Mouse (Mus musculus) telencephalon, adult 2 months (tissue): ENCODE measurements at regions not wholly inside any gene's neighbourhood (a gene's known extent, or its start where the extent isn't known, plus 50 kb on each side); places are given as distances from the start of the nearest gene placed in this dataset.
A peak's percentile ranks its signal among the peaks of the same experiment; 100 is the strongest.
"Not testable (repeated sequence)": the region's sequence is repeated elsewhere in the genome, so short reads cannot be mapped to it uniquely, and the experiment has no call there.

ENCODE experiments used
- DNase-seq: peaks from one replicate; pipeline ENCODE4 v3.0.0-alpha.2; 2011; ENCODE audit warnings: low read depth, low spot score

DNA sequence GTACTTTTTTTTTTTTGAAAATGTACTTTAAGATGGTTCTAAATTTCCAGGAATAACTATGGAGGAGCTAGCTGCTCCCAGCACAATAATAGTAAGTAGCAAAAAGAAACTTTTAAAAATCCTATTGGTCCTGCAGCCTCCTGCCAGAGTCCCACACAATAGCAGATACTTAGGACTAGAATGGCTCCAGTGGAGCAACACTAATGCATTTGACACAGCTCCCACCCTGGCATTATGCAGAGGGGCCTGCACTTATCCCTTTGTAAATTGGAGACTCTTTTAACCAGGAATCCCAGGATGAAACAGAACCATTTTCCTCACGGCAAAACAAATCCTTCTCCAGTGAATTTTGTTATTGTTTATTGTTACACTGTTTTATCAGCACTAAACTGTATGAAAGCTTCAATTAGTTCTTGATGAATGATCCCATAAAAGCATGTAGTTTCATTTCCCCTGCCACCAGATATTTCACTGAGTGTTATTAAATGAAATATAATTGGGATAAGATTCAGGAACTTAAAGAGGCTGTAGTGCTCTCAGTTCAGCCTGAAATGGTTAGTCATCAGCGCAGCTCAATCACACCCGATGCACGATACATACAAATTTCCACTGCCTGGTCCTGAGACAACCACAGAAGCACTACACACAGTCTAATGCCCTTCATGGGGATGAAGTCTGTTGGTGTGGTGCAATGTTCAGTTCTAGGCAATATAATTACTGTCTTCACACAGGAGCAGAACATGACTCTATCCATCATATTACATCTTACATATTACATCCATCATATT lies 708.6 kb upstream of the Mms22l start:
- DNase-seq: no peak

DNA sequence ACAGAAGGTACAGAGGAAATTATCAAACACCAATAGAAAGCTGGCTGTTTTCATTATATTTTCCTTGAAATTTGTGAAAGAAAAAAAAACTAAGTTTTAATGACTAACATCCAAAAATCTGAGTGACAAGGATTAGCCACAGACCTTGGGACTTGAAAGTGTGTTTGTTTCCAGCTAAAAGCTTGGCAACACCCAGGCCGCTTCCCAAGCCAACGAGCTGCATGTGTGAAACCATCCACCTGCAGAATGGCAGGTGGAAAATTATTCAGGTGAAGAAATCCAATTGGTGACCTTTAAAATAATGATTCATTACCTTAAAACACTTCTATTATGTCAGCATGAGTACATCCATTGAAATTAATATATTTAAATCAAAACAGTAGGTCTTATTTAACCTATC lies 672.7 kb upstream of the Mms22l start:
- no peak for DNase-seq

DNA sequence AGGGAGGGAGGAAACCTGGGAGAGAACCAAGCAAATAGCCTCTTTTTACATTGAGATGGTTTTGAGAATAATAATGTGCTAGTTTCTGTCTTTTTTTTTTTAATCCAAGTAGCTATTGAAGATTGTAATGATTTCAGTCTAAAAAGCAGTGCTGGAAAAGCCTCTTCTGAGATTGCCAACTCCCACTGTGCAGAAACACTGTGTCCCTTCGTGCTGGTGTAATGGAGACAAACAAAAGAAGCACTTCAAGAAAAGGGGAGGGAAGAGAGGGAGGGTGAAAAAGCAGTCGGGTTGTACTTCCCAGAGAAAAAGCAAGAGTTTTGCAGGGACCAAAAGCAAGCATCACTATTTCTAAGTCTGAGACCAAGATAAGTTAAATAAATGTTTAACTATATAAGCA lies 669.4 kb upstream of the Mms22l start:
- peak; percentile 40 for DNase-seq

DNA sequence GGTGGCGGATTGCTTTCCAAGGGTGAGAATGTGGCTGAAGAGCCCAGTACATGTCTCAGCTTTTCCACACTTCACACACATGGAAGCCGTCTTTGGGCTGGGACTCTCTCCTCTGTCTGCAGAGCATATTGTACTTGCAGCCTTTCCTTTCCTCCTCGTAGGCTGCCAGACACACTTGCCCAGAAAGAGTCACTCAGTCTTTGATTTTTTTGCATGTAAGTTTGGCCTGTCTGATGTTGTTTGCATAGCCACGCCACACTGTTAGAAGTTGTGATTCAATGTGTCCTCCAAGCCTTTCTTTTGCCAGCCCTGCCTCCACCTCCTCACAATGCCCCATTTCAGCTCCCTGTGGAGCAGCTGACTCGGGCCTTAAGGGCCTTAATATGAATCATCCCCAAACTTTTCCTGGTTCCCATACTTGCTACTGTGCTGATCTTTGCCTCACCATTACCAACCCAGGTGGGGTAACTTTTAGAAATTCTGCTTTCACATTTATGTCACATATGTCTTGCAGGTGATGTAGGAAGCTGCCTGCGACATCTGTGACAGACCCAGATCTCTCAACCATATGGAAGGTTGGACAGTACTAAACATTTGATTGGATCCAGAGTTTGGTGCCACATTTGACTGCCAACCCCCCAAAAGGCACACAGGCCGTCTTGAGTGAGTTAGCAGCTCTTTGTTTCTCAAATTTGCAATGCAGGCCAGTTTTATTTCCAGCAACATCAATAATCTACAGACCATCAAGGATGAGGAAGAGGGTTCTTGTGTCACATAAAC lies 663.7 kb upstream of the Mms22l start:
- no peak for DNase-seq

DNA sequence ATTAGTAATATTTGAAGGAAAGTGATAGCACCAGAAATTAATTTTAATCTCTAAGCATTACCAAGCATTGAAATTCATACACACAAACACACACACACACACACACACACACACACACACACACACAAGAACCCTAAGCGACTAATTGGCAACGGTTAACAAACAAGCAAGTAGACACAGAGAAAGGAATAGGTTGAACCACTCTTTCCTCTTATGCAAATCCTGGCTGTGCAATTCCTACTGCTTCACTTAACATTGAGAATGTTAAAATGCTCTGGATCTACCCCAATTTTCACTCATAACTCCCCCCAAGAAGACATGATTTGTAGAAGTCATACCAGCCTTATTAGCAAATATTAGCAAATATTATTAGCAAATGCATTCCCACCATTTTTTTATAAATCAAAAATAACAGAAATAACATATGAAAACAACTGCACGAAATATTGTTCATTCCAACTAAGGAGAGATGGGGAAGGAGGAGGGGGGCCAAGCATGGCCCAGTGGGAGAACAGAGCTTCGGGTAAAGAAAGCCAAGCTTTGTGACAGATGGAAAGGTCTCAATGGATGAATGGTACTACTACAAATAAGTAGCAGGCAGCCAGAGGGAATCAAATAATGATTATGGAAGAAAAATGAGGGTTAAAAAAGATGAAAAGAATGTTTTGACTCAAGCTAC lies 652.5 kb upstream of the Mms22l start:
- DNase-seq: no peak

DNA sequence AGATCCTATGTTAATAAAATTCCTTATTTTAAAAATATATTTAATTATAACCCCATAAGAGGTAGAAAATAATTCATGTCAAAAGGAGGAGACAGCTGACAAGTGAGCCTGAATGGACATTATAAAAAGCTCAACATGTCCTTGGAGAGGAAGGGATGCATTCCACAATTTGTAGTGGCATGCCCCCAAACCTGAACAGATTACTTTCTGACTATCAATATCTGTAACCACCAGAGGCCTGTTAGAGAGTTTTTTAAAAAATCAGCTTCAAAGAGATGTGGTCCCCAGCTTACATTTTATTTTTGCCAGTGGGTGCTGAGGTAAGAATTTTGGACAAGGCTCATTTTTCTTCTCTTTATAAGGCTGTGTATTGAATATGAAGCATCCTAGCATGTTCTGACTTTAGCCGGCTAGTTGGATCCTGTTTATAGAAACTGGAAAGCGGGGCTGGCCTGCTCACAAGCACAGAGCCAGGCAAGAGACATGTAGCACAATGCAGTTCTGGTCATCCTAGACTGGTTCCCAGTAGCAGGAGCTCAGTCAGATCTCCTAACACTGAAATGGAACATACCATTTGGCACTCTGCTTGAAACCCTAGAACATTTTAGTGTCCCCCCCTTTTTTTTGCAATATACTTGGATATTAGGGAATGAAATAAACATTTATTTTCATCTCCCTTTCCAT lies 651.8 kb upstream of the Mms22l start:
- DNase-seq: no peak

DNA sequence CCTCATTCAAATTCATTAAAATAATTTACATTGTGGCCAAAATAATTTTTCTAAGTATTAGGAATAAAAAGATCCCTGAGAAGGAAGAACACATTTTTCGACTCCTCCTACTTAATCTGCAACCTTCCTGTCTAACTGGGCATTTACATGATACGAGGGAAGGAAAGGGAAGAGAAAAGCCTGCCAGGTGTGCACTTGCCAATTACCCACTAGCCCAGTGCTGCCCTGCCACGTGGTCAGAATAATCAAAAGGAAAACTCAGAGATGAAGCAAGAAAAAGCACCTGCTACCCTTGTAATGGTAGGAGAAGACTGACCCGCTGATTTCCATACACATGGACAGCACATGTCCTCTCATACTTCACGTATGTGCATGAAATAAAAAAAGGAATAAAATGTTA lies 651.0 kb upstream of the Mms22l start:
- no peak for DNase-seq

DNA sequence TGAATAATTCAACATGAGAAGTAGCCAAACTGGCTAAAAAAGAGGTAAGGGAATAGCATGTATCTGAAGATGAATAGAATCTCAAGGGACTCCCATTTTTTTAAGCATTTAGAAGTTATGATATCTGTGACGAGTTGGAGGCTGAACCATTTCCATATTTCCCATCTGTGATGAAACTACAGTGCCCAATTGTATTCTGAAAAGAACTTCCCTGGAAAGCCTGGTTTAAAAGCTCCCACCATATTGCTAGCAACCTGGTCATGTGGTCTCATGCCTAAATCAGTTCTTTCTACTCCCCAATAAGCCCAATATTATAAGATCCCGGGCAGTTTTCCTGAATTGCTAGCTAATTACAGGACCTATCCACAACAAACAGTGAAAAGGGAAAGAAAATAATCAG lies 645.6 kb upstream of the Mms22l start:
- DNase-seq: no peak

DNA sequence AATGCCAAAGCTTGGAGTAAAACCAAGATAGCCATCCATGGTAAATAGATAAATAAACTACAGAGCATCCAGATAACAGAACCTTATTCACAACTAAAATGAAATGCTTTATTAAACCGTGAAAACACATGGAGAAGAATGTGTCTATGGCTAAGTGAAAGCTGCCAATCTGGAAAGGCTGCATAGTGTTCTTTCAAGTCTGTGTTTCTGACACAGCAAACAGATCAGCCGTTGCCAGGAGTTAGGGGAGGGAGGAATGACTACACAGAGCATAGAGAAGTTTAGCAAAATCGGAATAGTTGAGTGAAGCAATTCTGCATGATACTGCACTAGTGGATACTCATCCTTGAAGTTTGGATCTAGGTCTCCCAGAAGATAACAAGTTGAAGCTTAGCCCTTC lies 633.8 kb upstream of the Mms22l start:
- peak; percentile 6 for DNase-seq

DNA sequence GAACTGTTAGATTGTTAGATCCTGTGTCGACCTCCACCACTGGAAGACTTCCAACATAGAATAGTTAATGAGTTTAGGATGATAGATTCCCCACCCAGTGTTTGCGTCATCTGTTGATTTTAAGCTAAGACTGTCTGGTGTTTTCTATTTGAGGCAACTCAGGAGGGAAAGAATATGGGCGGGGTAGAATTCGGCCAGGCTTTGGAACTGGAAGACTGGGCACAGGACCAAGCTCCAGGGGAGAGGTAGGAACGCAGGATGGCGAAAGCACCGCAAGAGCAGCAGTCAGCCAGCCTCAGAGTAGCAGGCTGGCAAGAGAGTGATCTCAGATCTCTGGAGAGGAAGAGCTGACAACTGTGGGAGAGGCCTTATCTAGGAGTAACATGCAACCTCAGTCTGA lies 616.2 kb upstream of the Mms22l start:
- no peak for DNase-seq

DNA sequence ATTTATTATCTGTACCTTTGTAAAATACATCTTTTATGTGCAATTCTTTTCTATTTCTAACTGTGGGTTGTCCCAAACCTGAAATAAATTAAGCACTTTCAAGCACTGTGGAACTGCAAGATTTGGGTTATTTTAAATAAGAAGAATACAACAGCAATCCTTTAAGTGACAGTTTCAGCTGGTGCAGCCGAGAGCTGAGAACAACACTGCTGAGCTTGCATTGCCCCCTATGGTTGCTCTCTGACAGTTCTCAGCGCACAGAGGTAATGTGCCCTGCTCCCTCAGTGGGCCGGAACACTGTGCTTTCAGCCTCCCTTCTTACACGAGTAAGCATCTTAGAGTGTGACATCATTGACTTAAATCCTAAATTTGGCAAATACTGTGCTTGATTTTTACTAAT lies 582.9 kb upstream of the Mms22l start:
- DNase-seq: peak; percentile 11

DNA sequence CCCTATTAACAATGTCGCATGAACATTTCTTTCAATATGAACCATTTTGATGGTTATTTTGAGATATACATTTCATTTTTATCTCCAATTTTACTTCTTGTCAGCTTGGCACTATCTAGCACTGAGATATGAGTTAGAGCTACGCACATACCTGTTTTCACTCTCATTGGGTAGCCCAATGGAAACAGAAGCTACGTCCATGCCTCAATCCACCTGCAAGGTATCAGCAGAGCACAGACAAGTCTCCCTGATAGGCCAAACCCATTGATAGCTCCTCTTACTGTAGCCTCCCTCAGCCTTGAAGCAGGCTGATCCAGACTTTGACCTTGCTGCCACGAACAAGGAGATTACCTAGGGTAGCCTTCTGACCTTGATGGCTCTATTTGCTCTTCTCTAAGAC lies 582.4 kb upstream of the Mms22l start:
- DNase-seq: no peak

DNA sequence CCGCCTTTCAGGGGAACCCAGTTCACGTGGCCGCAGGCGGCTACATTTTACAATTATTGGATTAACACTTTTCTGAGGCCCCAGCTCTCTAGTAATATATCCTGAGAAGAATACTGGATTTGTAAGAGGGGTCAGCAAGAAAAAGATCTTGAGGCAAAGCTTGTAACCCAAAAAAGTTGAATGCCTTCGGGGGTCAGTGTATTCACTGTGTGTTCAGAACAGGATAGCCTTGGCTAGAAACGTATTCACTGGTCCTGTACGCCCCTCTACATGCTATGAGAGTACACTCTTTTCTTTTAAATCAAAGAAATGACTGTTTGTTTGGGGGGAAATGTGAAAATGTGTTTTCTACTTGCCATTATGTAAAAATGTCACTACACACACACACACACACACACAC lies 581.8 kb upstream of the Mms22l start:
- DNase-seq: no peak

DNA sequence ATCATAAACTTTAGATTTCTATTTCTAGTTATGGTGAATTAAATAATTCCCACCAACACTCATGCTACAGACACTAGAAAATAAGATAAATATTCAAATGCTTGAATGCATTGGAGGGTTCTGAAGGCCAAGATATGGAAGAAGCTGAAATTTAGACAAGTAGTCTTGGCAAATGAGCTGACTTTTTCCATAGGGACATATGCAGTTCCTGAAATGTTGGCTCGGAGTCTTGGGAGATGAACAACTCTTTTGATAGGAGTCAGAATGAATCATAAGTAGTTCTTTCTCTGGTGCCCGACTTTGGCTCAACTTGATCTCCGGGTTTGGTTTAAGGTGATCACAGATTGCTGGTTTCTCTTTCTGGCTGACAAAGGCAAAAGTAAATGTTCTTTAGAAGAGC lies 574.7 kb upstream of the Mms22l start:
- peak; percentile 2 for DNase-seq

DNA sequence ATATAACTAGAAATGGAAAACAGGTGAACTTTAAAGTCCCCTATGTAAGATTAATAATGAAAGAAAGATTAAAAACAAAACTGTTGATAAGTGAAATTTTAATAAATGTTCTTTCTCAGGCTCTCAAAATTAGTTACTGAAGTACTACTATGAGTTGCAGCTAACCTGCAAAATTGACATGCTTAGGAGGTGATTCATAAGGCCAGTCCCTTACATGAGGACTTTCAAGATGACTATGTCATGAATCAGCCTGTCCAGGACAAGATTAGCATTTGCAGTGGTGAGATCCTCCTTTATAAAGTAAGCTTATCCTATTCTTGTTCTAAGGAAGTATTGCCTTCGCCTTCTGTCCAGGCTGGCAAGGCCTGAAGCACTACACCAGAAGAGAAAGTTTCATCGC lies 542.1 kb upstream of the Mms22l start:
- no peak for DNase-seq

DNA sequence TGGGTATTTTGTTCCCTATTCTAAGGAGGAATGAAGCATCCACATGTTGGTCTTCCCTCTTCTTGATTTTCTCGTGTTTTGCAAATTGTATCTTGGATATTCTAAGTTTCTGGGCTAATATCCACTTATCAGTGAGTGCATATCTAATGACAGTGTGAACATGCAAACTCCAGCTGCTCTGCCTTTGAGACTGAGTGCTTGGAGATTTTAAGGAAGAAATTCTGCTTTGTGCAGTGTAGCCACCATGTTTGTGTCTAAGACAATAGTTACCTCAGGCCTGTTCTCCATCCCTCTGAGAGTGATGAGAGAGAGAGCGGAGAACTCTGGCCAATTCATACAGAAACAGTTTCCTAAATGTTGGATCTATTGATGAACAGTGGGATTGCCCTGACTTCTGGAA lies 514.1 kb upstream of the Mms22l start:
- DNase-seq: not testable (repeated sequence)

DNA sequence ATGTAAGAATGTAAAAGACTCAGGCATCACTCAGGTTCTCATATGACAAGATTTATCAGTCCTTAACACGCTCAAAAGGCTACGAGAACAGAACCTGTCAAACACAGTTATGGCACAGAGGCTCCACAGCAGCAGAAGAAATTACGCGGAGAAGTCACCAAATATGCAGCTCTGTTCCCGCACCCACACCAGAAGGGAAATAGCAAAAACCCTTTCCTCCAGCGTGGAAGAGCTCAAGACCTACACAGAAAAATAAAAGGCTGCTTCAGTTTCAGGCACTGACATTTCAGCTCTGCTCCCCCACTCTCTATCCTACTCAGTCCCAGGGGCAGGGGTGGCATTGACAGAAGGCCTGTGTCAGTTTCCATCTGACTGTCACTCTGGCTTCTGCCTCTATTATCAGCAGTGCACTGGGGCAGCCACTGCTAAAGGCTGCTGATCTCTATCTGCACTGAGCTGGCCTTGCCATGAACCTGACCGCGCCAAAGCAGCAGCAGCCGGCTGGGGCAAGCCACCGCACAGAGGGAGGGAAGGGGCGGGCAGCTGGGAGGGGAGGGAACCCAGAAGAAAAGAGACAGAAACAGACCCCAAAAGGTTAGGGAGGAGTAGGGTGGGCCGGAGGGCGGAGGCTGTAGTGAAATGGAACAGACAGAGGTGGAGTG lies 513.3 kb upstream of the Mms22l start:
- DNase-seq: no peak

DNA sequence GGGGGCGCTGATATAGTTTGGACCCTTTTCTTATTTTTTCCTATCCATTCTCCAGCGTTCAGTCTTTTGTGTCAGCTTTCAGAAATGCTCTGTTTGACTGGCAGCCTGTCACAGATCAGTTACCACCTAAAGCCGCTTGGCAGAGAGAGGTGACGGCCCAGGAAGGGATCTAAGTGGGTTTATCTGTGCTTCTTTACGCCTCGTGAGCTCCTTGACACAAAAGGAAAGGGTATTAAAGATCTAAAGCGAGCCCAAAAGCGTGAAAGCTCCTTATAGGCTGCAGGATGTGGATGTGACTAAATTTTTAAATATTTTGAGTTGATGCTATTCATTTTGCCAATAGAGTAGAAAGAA lies 512.8 kb upstream of the Mms22l start:
- no peak for DNase-seq

DNA sequence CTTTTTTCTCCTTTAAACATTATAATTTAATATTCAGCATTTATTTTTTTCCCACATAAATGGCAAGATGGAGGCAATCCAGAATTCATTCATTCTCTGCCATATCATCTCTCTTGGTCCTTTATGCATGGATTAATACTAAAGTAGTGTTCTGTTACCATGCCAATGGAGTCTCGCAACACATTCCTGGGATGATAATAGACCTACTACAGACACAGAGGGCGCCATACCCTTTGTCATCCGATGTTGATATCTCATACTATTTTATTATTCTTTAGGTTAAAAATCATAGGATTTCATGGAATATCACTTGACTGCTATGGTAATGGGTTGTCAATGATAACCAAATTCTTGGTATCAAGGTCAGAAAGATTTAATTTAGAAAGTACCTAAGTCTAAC lies 512.2 kb upstream of the Mms22l start:
- DNase-seq: no peak

DNA sequence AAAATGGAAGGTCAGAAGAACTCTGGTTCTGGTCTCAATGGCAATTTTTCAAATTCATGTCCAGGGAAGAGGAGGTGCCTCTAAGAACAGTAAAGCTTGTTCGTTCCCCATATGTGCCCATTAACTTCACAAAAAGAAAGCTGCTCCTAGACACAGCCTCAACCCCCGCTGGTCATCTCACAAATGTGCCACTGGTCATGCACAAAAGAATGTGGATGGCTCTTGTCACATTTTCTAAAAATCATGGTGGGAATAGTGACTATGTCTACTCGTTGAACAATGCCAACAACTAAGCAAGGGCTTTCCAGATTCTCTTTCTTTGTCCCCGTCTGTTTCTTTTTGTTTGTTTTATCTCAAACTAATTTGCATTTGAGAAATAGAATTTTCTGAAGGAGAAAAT lies 510.3 kb upstream of the Mms22l start:
- no peak for DNase-seq

DNA sequence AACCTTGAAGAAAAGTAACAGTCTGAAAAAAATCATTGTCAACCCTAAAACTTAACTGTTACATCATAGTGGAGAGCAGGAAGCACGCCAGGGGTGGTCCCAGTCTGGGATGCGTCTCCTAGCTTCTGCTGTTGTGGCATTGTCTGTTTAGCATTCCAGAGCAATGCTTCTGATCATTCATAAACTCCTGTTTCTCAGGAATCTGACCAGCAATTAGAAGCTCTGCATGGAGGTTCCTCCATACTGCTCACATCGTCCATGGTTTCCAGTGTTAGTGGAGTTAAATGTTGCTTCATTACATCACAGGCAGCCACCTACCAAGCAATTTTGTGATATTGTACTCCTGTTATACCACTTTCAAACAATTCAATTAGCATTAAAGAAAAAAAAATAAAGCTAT lies 502.4 kb upstream of the Mms22l start:
- DNase-seq: no peak
